Mouse (Mus musculus): Measurements from ENCODE around the gene Plk3. TPM values are rescaled to one million over a fixed set of nuclear protein-coding genes. Genes with fewer than 3 reads are reported as not detected.
A peak's percentile ranks its signal among the peaks of the same experiment; 100 is the strongest.

The Plk3 gene
- polyA plus RNA-seq, 2 experiments: 5.8 to 7.3 TPM

DNA sequence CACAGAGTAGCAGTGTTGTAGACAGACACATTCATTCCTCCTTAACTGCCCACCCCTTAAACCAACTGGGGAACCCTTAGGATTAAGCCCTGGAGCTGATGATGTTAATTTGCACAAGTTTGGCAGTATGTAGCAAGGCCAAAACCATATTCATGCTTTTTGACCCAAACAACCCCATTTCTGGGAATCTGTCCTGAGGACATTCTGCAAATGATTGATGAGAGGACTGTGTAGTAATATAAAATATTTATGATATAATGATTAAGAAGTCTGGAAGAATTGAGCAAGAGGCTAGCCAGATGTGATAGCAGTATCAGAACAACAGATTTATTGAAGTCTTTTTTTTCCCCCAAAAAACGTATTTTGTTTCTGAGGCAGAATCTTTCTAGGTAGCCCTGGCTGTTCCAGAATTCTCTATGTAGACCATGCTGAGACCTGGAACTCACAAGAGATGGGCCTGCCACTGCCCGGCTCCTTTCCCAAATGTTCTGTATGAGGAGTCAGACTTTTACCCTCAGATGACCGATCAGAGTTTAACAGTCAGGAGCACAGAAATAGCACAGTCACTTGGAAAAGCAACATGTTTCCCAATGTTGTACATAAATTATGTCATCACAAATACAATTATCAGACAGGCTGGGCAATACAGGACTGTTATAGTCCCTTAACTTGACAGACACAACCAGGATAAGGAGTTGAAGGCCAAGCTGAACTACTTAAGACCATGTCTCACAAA, 39.0 kb downstream of the Plk3 start:
- Histone ChIP-seq H3K27me3 (ENCODE audit: control insufficient read depth, insufficient read depth, low read length) (no peaks in the 10 kb centered on the region), H3K9me3 (ENCODE audit: control insufficient read depth, low read length) (no peaks in the 10 kb centered on the region), H3K4me3 (replicated peaks; ENCODE audit: low read length) (no peak overlapping the region), H3K4me2 (replicated peaks; ENCODE audit: low read depth, low read length, severe bottlenecking) (no peak overlapping the region), H3K9ac (ENCODE audit: low read depth, low read length, severe bottlenecking) (no peak overlapping the region), H3K4me1 (ENCODE audit: control insufficient read depth, insufficient read depth, low read length) (peaks cover 29% of the 10 kb centered on the region), H3K36me3 (ENCODE audit: control insufficient read depth, insufficient read depth, low read length) (no peaks in the 10 kb centered on the region), H3K27ac (replicated peaks; ENCODE audit: low read depth, low read length) (peak overlapping the region; percentile 72)
- TF ChIP-seq POLR2A (IDR thresholded peaks at IDR 0.05; ENCODE audit: borderline replicate concordance, extremely low read depth, insufficient read depth, insufficient read length): no peak
- ATAC-seq (ENCODE audit: low FRiP score, low read depth) (no peak), DNase-seq (ENCODE audit: low spot score) (no peak)
- 65% methylated on average over 3 of the region's 3 CpGs for WGBS

DNA sequence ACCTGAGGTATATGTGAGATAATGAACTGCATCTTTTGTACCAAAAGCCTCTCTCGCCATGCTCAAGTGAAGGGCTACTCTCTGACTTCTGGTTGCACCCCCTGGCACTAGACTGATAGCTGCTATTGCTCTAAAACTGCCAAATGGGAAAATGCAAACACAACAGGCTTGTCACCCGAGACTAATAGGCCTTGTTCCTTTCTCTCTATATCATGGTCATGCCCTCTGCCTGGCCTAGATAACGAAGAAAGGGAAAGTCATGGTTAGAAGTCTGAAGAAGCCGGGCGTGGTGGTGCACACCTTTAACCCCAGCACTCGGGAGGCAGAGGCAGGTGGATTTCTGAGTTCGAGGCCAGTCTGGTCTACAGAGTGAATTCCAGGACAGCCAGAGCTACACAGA, 43.2 kb downstream of the Plk3 start:
- H3K9me3 ChIP-seq (ENCODE audit: control insufficient read depth, low read length): no peaks in the 10 kb centered on the region
- DNase-seq (ENCODE audit: low spot score) (no peak), ATAC-seq (ENCODE audit: low FRiP score, low read depth) (no peak)
- no peak overlapping the region for H3K9ac ChIP-seq (ENCODE audit: low read depth, low read length, severe bottlenecking)
- WGBS: 84% methylated on average over 7 of the region's 7 CpGs
- H3K27me3 ChIP-seq (ENCODE audit: control insufficient read depth, insufficient read depth, low read length): no peaks in the 10 kb centered on the region
- peaks cover 14% of the 10 kb centered on the region for H3K36me3 ChIP-seq (ENCODE audit: control insufficient read depth, insufficient read depth, low read length)
- no peak overlapping the region for H3K4me2 ChIP-seq (replicated peaks; ENCODE audit: low read depth, low read length, severe bottlenecking)
- peaks cover 9% of the 10 kb centered on the region for H3K4me1 ChIP-seq (ENCODE audit: control insufficient read depth, insufficient read depth, low read length)
- no peak overlapping the region for H3K27ac ChIP-seq (replicated peaks; ENCODE audit: low read depth, low read length)
- no peak overlapping the region for H3K4me3 ChIP-seq (replicated peaks; ENCODE audit: low read length)
- no peak for TF ChIP-seq POLR2A (IDR thresholded peaks at IDR 0.05; ENCODE audit: borderline replicate concordance, extremely low read depth, insufficient read depth, insufficient read length)

DNA sequence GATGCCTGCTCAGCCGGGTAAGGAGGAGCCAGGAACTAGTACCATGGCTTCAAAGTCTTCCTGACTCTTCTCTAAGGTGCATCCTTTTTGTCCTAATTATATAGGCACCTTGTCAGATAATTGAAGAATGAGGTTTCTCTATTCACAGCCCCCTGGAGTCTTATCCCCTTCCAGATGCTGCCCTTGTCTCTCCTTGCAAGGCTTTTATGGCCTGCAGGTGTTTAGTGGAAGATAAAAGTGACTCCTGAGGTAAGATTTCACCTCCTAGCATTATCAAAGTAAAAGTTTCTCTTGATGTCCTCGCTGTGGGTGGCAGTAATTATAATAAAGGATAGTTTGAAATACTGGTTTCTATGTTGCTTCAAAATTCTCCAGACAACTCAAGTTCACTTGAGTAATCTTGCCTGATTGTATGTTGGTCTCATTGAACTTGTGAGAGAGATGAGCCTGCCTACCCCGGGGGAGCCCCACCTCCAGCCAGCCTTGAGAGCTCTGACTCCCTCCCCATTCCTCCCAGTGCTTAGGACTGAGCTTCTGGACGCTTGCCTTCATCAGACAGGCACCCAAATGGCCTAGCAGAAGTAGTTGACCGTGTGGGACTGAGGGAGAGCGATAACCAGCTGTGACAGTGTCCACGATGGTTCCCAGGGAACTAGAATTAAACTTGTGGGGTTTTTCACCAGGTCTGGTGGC, 45.7 kb downstream of the Plk3 start:
- no peak for TF ChIP-seq POLR2A (IDR thresholded peaks at IDR 0.05; ENCODE audit: borderline replicate concordance, extremely low read depth, insufficient read depth, insufficient read length)
- 56% methylated on average over 7 of the region's 7 CpGs for WGBS
- no peak overlapping the region for H3K9ac ChIP-seq (ENCODE audit: low read depth, low read length, severe bottlenecking)

More for the DNA sequence above, 45.7 kb downstream of the Plk3 start:
- DNase-seq (ENCODE audit: low spot score) (no peak), ATAC-seq (ENCODE audit: low FRiP score, low read depth) (no peak)
- Histone ChIP-seq H3K4me1 (ENCODE audit: control insufficient read depth, insufficient read depth, low read length) (no peaks in the 10 kb centered on the region), H3K27ac (replicated peaks; ENCODE audit: low read depth, low read length) (no peak overlapping the region), H3K4me3 (replicated peaks; ENCODE audit: low read length) (no peak overlapping the region), H3K4me2 (replicated peaks; ENCODE audit: low read depth, low read length, severe bottlenecking) (no peak overlapping the region), H3K36me3 (ENCODE audit: control insufficient read depth, insufficient read depth, low read length) (peaks cover 22% of the 10 kb centered on the region), H3K27me3 (ENCODE audit: control insufficient read depth, insufficient read depth, low read length) (no peaks in the 10 kb centered on the region), H3K9me3 (ENCODE audit: control insufficient read depth, low read length) (no peaks in the 10 kb centered on the region)

Small RNA genes lying within 50 kb of the gene (microRNA-seq; reads per million reads assigned to microRNA genes)
- gene Gm22398: not detected

Other genes starting within 250 kb of the Plk3 start
- 78.5 and 92.3 TPM in 2 replicates for gene Urod, start 139.6 kb downstream of the Plk3 start, polyA plus RNA-seq (2012; rRNA removed)
- 79.2 and 96.1 TPM in 2 replicates for gene Urod, start 139.6 kb downstream of the Plk3 start, polyA plus RNA-seq (2014; fragmentation: Nextera tagmentation; extraction: Ambion mirVana)
- gene Hectd3, start 138.6 kb downstream of the Plk3 start, polyA plus RNA-seq (2012; rRNA removed): 24.6 and 35.4 TPM in 2 replicates
- 11.1 and 11.2 TPM in 2 replicates for gene Hectd3, start 138.6 kb downstream of the Plk3 start, polyA plus RNA-seq (2014; fragmentation: Nextera tagmentation; extraction: Ambion mirVana)
- gene Eif2b3, start 114.6 kb downstream of the Plk3 start, polyA plus RNA-seq (2012; rRNA removed): 20.7 and 30.0 TPM in 2 replicates
- gene Eif2b3, start 114.6 kb downstream of the Plk3 start, polyA plus RNA-seq (2014; fragmentation: Nextera tagmentation; extraction: Ambion mirVana): 45.0 and 48.2 TPM in 2 replicates
- gene Ptch2, start 37.9 kb downstream of the Plk3 start, polyA plus RNA-seq (2012; rRNA removed): 24.0 and 37.5 TPM in 2 replicates
- 11.2 and 11.4 TPM in 2 replicates for gene Ptch2, start 37.9 kb downstream of the Plk3 start, polyA plus RNA-seq (2014; fragmentation: Nextera tagmentation; extraction: Ambion mirVana)
- 16.0 and 23.0 TPM in 2 replicates for gene Btbd19, start 8.2 kb downstream of the Plk3 start, polyA plus RNA-seq (2012; rRNA removed)
- gene Btbd19, start 8.2 kb downstream of the Plk3 start, polyA plus RNA-seq (2014; fragmentation: Nextera tagmentation; extraction: Ambion mirVana): 5.0 and 6.2 TPM in 2 replicates
- gene Tctex1d4, start 7.2 kb downstream of the Plk3 start, polyA plus RNA-seq (2012; rRNA removed): 0.10 and 0.14 TPM in 2 replicates
- gene Tctex1d4, start 7.2 kb downstream of the Plk3 start, polyA plus RNA-seq (2014; fragmentation: Nextera tagmentation; extraction: Ambion mirVana): not detected in 2 replicates
- 1,144 and 1,706 TPM in 2 replicates for gene Rps8, start 22.3 kb upstream of the Plk3 start, polyA plus RNA-seq (2012; rRNA removed)
- 1,276 and 1,329 TPM in 2 replicates for gene Rps8, start 22.3 kb upstream of the Plk3 start, polyA plus RNA-seq (2014; fragmentation: Nextera tagmentation; extraction: Ambion mirVana)
- gene Kif2c, start 48.7 kb upstream of the Plk3 start, polyA plus RNA-seq (2012; rRNA removed): 30.4 and 36.9 TPM in 2 replicates
- gene Kif2c, start 48.7 kb upstream of the Plk3 start, polyA plus RNA-seq (2014; fragmentation: Nextera tagmentation; extraction: Ambion mirVana): 43.3 and 50.9 TPM in 2 replicates
- gene Tmem53, start 118.0 kb upstream of the Plk3 start, polyA plus RNA-seq (2012; rRNA removed): 7.7 and 11.2 TPM in 2 replicates
- 10.5 and 12.0 TPM in 2 replicates for gene Tmem53, start 118.0 kb upstream of the Plk3 start, polyA plus RNA-seq (2014; fragmentation: Nextera tagmentation; extraction: Ambion mirVana)
- gene Armh1, start 118.2 kb upstream of the Plk3 start, polyA plus RNA-seq (2012; rRNA removed): 1.4 and 1.9 TPM in 2 replicates
- 0.40 and 1.3 TPM in 2 replicates for gene Armh1, start 118.2 kb upstream of the Plk3 start, polyA plus RNA-seq (2014; fragmentation: Nextera tagmentation; extraction: Ambion mirVana)

Data from limb, embryonic 14.5 days (tissue).